Mouse (Mus musculus) cerebellum, postnatal 14 days (tissue): Measurements from ENCODE around the gene Dync1li1.
A peak's percentile ranks its signal among the peaks of the same experiment; 100 is the strongest.

Experiments
- DNase-seq, 2 experiments: peaks; one replicate each; pipeline ENCODE4 v3.0.0; 2021; ENCODE audit warnings: mixed read lengths in 2 of 2

The Dync1li1 gene

DNA sequence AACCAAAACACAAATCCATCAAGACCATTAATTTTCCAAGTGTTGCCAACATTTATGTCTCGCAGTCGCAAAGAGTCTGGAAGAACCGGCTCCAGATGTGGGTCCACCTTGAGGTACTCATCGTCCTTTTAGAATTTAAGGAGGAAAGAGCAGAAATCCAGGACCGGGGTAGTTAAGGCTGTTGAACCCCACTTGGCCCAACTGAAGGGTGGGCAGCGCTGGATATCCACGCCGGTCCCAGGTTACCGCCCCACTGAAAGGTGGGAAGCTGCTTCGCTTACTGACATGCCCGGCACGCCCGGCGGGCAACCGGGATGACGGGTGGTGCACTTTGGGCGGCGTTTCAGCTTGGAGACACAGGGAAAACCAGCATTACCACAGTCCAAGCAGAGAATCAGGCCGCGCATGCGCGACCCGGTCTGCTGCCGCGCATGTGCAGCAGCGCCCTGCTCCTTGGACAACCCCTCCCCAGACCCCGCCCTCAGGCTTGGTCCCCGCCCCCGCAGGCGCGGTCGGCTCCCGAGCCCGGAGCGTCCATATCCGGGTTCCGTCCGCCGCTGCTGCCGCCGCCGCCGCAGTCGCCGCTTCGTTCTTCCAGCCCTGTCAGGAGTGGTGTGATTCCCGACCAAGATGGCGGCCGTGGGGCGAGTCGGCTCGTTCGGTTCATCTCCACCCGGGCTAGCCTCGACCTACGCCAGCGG lies at the start of gene Dync1li1:
TSS of gene Dync1li1 (plus strand) at position 539 of the 701 bp plus-strand sequence.
- peak; percentile 99 to 100 for DNase-seq

DNA sequence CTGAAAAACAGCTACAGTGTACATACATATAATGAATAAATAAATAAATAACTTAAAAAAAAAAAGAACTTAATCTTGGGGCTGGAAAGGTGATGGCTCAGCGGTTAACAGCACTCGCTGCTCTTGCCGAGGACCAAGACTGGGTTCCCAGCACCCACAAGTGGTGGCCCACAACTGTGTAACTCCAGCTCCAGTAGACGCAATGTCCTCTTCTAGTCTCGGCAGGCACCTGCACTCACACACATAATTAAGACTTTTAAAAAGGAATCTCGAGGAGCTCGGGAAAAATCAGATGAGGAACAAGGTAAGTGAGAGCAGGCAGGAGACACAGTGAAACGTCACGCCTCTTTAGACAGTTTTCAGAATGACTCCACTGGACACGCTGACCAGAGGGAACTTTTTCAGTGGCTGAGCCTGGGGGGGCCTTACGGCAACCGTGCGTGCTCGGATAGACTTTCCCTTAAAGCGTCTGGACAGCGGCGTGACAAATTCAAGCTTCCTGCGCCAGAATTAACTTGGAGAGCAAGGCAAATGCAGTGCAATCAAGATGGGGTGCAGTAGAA lies 49.3 kb upstream of the Dync1li1 start:
- DNase-seq: peak in 1 of 2 experiments; percentile 19

DNA sequence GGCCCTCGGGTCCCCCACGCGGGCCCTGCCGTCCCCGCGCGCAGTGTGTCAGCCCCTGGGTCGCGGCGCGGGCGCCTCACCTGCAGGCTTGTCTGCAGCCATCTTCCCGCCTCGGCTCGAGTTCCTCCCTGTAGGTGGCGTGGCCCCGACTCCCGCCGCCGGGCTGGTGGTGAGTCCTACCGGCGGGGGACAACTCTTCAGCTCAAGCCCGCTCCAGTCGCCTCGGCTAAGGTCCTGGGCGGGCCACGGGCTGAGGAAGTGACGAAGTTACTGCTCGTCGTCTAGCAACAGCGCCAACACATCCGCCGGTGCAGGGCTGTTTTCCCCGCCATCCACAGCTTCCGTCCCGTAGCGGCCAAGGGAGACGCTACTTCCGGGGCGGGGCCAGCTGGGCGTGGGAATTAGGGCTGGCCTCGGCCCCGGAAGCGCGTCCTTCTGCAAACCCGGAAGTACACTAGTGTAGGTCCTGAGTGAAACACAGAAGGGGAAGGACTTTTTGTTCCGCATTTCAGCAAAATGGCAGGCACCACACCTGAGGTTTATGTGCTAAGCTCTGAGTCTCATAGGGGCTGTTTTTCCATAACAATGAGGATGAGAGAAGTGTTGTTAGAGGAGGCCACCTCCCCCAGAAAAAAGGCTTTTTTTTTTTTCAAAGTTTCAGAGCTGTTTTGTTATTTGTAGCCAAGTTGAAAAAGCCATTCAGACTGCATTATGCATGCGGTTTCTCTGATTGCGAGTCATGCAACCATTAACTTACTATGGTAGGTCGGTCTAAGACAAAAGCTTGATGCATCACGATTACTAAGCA lies 48.5 kb upstream of the Dync1li1 start, which contains the start of gene Cnot10:
TSS of gene Cnot10 (minus strand) at position 346 of the 808 bp plus-strand sequence.
- DNase-seq: peak; percentile 99

DNA sequence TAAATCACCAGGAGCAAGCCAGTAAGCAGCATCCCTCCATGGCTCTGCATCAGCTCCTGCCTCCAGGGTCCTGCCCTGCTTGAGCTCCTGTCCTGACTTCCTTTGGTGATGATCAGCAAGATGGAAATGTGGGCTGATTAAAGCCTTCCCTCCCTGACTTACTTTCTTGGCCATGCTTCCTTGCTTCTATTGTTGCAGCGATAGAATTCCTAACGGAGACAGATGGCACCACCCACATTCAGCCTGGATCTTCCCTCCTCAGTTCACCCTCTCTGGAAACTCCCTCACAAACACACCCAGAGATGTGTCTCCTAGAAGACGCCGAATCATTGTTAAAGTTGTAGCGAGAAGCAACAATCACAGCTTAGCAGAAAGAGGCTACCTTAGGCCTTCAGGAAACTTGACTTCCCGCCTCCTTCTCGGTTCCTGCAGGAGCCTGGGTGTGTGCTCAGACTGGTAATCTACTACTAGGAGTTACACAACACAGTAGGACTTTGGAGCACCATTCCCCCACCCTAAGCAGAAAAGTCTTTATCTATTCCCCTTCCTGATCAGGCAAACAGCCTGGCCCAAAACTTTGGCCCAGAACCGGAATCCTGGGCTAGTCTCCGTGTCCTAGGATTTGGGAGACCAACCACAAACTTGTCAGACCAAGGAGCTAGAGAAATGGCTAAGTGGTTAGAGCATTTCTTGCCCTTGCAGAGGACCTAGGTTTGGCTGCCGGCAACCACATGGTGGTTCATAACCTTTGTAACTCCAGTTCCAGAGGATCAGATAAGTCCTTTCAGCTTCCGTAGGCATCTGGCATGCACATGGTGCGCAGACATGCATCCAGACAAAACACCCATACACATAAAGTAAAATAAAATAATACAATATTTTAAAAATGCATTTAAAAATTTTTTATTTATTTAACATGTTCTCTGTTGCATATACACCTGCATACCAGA lies 41.8 kb upstream of the Dync1li1 start:
- DNase-seq: no peak

DNA sequence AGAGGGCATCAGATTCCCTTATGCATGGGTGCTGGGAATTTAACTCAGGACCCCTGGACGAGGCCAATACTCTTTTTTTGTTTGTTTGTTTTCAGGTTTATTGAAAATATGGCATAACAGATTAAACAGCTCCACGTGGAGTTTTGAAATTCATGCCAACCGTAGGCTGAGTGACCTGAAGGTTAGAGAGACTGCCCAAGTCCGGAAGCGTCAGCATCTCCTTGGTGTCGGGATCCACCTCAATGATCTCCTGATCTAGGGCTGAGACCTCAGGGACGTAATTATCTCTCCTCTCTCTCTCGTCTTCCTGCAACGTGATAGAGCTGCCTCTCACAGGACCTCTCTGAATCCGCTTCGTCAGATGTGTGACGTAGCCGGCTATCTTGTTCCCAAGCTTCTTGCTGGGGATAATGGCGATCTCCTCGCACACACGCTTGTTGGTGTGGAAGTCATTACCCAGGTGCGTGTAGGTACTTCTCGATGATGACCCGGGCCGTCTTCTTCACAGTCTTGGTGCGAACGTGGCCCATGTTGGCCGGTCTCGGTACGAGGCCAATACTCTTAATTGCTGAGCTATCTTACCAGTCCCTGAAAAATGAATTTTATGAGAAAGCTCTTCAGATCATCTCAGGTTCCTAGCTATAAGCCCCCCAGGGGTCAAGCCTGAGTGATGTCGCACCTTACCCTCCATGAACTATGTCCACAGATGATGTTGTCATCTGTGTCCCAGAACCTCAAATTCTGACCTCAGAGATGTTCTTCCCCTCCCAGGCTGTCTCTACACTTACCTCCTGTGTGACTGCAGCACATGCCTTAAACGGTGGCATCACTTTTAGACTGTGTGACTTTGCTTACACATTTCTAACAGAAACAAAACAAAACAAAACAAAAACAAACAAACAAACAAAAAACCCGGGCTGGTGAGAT lies 40.8 kb upstream of the Dync1li1 start:
- no peak for DNase-seq

DNA sequence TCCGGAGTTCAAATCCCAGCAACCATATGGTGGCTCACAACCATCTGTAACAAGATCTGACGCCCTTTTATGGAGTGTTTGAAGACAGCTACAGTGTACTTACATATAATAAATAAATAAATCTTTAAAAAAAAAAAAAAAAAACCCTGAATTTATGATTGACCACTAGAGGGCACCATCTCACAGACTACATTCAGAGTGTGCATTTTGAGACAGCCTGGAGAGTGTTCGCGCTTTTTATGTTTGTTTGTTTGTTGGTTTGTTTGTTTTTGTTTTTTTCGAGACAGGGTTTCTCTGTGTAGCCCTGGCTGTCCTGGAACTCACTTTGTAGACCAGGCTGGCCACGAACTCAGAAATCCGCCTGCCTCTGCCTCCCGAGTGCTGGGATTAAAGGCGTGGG lies 40.1 kb upstream of the Dync1li1 start:
- peak; percentile 31 to 35 for DNase-seq

DNA sequence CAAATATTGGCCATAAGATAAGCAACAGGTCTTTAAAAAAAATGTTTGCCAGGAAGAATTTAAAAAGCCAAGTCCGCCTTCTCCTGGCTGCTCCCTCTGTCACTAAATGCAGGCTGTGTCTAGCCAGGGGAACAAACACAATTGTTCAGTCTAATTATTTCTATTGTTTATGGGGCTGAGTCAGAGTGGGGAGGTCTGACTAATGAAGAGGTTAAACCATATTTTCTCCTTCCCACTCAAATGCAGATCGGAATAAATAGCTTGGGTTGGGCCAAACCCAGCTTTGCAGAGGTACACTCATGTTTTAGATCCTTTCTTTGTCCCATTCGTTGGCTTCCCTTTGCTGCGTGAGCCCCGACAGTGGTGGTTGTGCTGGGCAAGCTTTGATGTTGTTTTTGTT lies 39.2 kb upstream of the Dync1li1 start:
- DNase-seq: no peak

DNA sequence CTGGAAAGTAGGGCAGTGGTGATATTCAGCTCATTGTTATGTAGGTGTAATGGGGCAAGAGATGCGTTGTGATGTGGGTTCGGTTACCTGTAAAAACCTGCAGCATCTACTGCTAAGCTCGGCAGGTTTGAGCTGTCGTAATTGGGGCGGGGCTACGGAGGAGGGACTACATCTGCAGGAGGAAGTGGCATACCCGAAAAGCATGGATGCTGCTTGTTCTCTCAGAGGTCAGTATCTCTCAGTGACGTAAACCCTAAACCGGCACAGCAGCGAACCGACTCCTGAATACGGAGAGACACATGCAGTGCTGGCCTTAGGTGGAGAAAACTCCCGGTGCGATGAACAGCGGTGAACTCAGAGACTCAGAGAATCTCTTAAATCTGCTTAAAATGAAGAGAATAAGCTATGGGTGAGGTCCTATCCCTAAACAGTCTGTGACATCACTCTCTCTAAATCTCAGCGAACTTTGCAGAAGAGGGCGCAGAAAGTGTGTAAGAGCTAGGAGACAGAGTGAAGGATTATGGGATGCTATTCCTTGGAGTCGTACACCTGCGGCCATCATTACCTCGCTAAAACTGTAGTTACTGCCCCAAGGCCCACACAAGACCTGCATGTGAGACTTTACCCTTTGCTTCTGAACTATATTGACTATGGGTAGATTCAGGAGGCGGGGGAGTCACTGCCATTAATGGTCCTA lies 37.5 kb upstream of the Dync1li1 start:
- no peak for DNase-seq

DNA sequence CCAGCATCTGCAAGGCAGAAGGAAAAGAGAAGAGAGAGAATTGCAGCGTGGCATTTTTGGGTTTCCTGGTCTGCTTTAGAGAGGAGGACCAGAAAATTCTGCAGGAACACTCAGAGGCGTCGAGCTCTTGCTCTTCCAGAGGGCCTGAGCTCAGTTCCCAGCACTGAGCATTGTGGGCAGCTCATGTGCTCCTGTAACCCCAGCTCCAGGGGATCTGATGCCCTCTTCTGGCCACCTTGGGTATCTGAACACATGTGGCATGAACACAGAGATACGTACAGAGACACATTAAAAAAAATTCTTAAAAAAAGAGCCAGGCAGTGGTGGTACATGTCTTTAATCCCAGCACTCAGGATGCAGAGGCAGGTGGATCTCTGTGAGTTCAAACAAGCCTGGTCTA lies 33.2 kb upstream of the Dync1li1 start:
- no peak for DNase-seq

DNA sequence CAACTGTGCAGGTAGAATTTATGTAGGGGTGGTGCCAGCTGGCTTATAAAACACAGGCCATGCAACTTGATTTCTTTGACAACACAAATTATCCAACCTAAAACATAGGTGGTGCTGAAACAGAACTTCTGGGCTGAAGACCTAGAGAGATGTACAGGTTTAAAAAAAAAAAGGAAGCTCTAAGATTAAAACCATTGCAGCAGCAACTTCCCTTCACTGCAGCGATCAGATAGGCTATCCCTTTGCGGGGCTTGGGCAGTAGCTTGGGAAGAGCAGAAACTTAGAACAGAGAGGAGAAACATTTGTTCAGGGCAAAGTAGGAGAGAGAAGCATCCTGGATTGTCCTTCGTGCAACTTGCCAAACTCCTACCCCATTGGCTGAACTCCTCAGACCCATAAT lies 31.9 kb upstream of the Dync1li1 start:
- DNase-seq: no peak

DNA sequence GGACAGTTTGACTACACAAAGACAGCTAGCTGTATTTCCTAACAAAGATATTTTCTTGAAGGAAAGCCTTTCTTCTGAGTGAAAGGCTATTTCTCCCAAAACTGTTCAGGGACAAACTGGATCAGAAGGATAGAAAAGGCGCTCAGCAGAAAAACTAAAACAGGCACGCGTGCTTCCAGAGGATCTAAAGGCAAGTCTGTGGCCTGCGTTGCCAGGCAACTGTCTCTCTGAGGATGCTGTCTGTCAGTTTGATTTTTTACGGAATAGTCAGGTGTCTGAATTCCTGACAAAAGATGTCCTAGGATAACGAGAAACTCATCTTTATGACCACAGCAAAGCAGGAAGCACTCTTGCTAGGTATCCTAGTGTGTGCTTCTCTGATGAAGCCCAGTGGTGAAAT lies 28.1 kb upstream of the Dync1li1 start:
- no peak for DNase-seq

DNA sequence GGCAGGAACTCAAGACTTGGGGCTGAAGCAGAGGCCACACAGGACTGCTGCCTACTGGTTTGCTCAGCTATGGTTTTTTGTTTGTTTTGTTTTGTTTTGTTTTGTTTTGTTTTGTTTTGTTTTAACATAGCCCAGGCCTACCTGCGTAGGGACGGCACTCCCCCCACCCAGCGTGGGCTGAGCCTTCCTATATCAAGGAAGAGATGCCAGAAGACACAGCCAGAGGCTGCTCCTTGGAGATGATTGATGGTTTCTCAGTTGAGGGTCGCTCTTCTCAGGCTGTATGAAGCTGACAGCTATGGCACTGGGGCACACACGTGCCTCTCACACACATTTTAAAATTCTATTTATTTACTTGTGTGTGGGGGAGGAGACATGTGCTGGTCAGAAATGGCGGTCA lies 27.6 kb upstream of the Dync1li1 start:
- no peak for DNase-seq

DNA sequence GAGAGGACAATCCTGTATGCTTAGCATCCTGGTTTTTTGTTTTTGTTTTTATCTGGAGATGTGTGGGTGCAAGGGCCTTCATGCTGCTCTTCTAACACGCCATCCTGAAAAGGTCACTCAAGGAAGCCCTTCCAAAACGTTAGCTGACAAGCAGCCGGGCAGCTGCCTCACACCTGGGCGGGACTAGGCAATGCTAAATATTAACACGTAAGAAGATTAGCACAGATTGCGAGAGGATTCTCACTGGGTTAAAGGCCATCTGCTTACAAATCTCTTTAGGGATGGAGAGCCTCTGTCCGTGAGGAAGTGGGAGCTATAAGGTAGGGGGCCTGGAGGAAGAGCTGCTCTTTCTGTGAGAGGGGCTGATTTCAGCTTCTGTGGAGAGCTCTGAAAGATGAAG lies 26.6 kb upstream of the Dync1li1 start:
- no peak for DNase-seq

DNA sequence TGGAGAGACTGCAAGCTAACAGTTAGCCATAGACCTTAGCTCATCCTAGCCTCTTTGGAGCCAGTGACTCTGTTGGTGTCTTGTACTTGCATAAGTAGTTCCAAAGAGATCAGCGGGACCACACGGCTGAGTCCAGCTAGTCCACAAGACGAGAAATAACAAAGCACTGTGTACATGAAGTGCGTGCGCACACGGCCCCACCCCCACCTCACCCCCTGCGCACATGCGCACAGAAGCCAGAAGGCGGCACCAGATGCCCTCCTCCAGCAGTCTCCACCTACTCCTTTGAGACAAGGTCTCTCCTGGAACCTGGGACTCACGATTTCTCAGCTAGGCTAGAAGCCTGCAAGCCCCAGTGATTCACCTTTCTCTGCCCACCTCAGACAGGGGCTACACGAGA lies 24.8 kb upstream of the Dync1li1 start:
- no peak for DNase-seq

DNA sequence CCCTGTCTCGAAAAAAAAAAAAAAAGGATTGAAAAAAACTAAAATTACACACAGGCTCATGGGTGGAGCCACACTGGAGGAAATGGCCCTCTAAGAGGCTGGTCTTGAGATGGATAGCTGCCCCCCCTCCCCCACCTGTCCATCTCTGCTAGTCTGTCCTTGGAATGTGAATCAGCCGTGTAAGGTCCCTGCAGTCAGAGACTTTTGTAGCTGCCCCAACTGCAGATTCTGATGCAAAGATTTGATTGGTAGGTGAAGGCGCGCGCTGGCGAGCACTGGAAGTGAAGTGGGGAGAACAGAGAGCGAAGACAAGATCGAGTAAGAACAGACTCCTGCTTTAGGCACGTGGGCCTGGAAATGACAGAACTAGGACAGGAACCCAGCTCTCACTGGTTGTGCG lies 21.7 kb upstream of the Dync1li1 start:
- no peak for DNase-seq

DNA sequence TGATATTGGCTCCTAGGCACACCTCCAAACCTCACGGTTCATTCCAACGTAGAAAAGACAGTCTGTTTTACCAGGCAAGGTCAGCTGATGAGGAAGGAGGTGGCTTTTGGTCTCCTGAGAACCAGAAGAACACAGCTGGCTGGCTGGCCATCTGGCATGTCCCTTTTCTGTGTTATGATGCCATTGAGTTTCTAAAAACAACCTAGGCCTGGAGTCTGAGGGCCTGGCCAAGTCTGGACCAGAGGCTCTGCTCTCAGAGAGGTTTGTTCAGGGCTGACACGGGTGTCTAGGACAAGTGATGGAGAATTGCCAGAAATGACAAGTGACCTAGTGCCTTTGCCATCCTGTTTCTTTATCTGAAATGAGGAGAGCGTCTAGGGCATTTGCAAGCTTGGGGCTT lies 20.5 kb upstream of the Dync1li1 start:
- DNase-seq: peak; percentile 24 to 31

DNA sequence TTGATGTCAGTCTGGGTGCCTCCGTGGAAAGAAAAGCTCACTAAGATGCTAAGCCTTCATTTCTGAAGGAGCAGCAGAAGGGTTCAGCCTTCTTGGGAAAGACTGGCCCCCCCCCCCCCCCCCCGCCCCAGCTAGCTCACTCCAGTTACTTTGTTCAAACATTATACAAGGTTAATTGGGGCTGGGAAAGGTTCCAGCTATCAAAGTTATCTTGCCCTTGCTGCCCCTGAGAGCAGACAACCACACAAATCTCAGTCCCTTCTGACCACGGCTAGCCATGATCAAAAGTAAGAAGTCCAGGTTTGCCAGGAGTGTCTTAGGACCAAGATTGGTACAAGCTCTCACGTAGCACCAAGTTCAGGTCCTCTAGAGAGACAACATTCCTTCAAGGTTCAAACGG lies 19.6 kb upstream of the Dync1li1 start:
- DNase-seq: no peak

DNA sequence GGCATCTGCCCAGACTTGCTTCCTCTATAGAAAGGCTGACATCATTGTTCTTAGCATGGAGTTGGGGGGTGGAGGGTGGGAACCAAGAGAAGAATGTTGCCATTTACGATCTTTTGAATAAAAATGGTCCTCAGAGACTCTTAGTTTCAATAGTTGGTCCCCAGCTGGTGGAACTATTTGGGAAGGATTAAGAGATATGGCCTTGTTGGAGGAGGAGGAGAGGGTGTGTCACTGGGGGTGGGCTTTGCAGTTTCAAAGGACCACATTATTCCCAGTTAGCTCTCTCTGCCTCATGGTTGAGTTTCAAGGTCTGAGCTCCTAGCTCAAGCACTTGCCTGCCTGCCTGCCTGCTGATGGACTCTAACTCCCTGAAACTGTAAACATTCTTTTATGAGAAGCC lies 16.6 kb upstream of the Dync1li1 start:
- no peak for DNase-seq

DNA sequence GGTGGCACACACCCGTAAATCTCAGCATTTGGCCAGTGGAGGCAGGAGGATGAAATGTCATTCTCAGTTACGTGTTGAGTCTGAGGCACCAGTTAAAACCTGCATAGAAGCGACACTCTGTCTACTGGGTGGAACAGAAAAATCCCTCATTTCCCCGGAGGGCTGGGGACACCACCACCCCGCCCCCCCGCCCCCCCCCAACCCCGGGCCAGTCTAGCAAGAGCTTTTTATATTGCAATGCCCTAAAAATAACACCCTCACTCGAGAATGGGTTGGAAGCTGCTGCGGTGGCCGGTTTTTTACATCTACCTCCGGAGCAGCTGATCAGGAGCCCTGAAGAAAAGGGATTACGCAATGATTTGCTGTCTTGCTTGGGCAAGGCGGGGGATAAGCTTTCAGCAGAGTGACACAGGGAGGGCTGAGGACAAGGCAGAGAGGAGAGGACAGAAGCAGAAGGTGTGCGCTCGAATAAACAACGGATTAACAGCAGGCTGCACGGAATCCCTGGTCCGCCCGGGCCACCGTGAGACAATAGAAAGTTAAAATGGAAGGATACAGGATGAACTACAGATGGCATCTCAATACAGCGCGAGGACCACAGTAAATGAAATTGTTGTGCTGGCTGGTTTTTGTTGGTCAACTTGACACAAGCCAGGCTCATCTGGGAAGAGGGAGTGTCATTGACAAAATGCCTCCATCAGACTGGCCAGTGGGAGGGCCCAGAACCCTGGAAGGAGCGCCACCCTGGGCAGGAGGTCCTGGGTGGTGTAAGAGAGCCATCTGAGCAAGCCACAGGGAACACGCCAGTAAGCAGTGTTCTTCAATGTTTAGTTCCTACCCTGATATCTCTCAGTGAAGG lies 15.7 kb upstream of the Dync1li1 start:
- DNase-seq: peak; percentile 64 to 71

DNA sequence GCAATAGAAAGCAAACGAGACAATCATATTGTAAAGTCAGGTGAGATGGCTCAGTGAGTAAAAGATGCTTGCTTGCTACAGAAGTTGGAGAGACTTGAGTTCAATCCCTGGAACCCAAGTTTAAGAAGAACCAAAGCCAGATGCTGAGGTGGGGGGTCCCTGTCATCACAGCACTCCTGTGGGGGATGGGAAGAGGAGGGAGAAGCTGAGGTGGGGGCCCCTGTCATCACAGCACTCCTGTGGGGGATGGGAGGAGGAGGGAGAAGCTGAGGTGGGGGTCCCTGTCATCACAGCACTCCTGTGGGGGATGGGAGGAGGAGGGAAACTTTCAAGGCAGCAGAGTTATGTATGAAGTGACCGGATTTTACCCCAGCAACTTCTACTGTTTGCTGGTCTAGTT lies 15.0 kb upstream of the Dync1li1 start:
- DNase-seq: peak; percentile 37 to 39
